Comparison of ENCODE assay signal across 8 mouse cellular contexts in genomic region chr19:55060964-55061363, GRCm38 (mm10).
DNase-seq lines count a peak whose midpoint lies in the region; ATAC-seq and TF ChIP-seq lines count a peak whose summit lies in the region.

No protein-coding gene starts in this region.

- intact Hi-C loops in gastrocnemius, adult 2 months (cut with DNase I), result no loop called here
- intact Hi-C loops in left cerebral cortex, postnatal 10 days (cut with DNase I), result loop anchor here (1.0 to 5.0 kb wide), 2 partner anchors 1017 to 1119 kb away; partner anchors contain the start of genes Adra2a, Bbip1 and Shoc2

- H3K4me2 ChIP-seq in intestine, embryonic 14.5 days (ENCODE audit: low read length), result peak overlapping the region; percentile 48

- peak; percentile 34 to 50 for DNase-seq in urinary bladder, adult 18-20 months (ENCODE audit: low spot score in 2 of 2)
- no peak for DNase-seq in urinary bladder, adult 2 months (ENCODE audit: low spot score)
- DNase-seq in gastrocnemius, adult 2 months, result peak; percentile 64
- peak; percentile 90 for DNase-seq in intestine, embryonic 14.5 days (ENCODE audit: low spot score)
- DNase-seq in left cerebral cortex, postnatal 10 days (ENCODE audit: extremely low spot score in 1 of 2, low spot score in 2 of 2), result peak; percentile 75 to 80
- peak; percentile 84 for DNase-seq in right cerebral cortex, postnatal 14 days

- H3K27ac ChIP-seq in gastrocnemius, adult 2 months, result no peak overlapping the region
- no peak overlapping the region for H3K27ac ChIP-seq in intestine, embryonic 14.5 days (ENCODE audit: low read depth)

- no peak overlapping the region for H3K4me3 ChIP-seq in gastrocnemius, adult 2 months
- H3K4me3 ChIP-seq in intestine, embryonic 14.5 days (ENCODE audit: low read depth, low read length), result no peak overlapping the region
- peak overlapping the region; percentile 92 for H3K4me3 ChIP-seq in megakaryocyte, embryonic 14.5 days (replicated peaks)

- TF ChIP-seq CTCF in gastrocnemius, adult 2 months (IDR thresholded peaks at IDR 0.05), result peak; percentile 89

- 0 out of 2 replicates have a peak, but pooled peaks cover 3% of the 10 kb centered on the region for H3K4me1 ChIP-seq in intestine, embryonic 14.5 days (replicated peaks; ENCODE audit: control insufficient read depth, insufficient read depth, low read length)
- peaks cover 35% of the 10 kb centered on the region for H3K4me1 ChIP-seq in megakaryocyte, embryonic 14.5 days

- H3K9ac ChIP-seq in intestine, embryonic 14.5 days (ENCODE audit: low read length), result no peak overlapping the region

- no peaks in the 10 kb centered on the region for H3K36me3 ChIP-seq in intestine, embryonic 14.5 days (ENCODE audit: control insufficient read depth, insufficient read depth, low read length)
- peaks cover 2% of the 10 kb centered on the region for H3K36me3 ChIP-seq in megakaryocyte, embryonic 14.5 days (replicated peaks; ENCODE audit: low read length)

- peaks cover 8% of the 10 kb centered on the region; the same call in 1 of the 2 replicates for H3K9me3 ChIP-seq in intestine, embryonic 14.5 days (ENCODE audit: control insufficient read depth, low read length)
- H3K9me3 ChIP-seq in megakaryocyte, embryonic 14.5 days, result peaks cover 24% of the 10 kb centered on the region

- no peaks in the 10 kb centered on the region for H3K27me3 ChIP-seq in intestine, embryonic 14.5 days (replicated peaks; ENCODE audit: control insufficient read depth, insufficient read depth, low read length)
- peaks cover 19% of the 10 kb centered on the region for H3K27me3 ChIP-seq in megakaryocyte, embryonic 14.5 days (replicated peaks)

- ATAC-seq in common myeloid progenitor, adult 5-6 weeks (replicated peaks; ENCODE audit: low read depth, poor library complexity, severe bottlenecking), result peak; percentile 73
- peak; percentile 49; the same call in 1 of the 2 replicates for ATAC-seq in intestine, embryonic 14.5 days (replicated peaks; ENCODE audit: low FRiP score, low TSS enrichment, low read depth)

- WGBS in intestine, embryonic 14.5 days, result 3% methylated on average over 7 of the region's 7 CpGs
